Mouse (Mus musculus) CH12.LX (cell line): ENCODE data around the gene Fkbp9.

ENCODE experiments used
- EP300 ChIP-seq: IDR thresholded peaks from 2 replicates; pipeline ENCODE4 v1.6.1; 2011; ENCODE audit warnings: low read length, improper control_type of control experiment
- ETS1 ChIP-seq: conservative IDR thresholded peaks from 2 replicates; pipeline ENCODE4 v1.6.1; 2012; ENCODE audit warnings: low read depth, mild to moderate bottlenecking, inconsistent platforms, low read length, improper control_type of control experiment, moderate library complexity
- GABPA ChIP-seq: IDR thresholded peaks from 2 replicates; pipeline ENCODE4 v1.6.1; 2012; ENCODE audit warnings: low read depth, low read length, improper control_type of control experiment, inconsistent platforms; ENCODE audit not compliant: insufficient replicate concordance
- MAX ChIP-seq: IDR thresholded peaks from 2 replicates; pipeline ENCODE4 v1.6.1; 2011; ENCODE audit warnings: low read length, improper control_type of control experiment
- POLR2A ChIP-seq: IDR thresholded peaks from 2 replicates; pipeline ENCODE4 v1.6.1; 2011; ENCODE audit warnings: low read depth, mild to moderate bottlenecking, improper control_type of control experiment, low read length
- SMC3 ChIP-seq: IDR thresholded peaks from 2 replicates; pipeline ENCODE4 v1.6.1; 2011; ENCODE audit warnings: low read depth, low read length, improper control_type of control experiment
- ZC3H11A ChIP-seq: IDR thresholded peaks from 2 replicates; pipeline ENCODE4 v1.6.1; 2012; ENCODE audit warnings: low read depth, mild to moderate bottlenecking, inconsistent platforms, low read length, improper control_type of control experiment
- ZNF384 ChIP-seq: IDR thresholded peaks from 2 replicates; pipeline ENCODE4 v1.6.1; 2012; ENCODE audit warnings: low read depth, low read length, improper control_type of control experiment, inconsistent platforms

DNA sequence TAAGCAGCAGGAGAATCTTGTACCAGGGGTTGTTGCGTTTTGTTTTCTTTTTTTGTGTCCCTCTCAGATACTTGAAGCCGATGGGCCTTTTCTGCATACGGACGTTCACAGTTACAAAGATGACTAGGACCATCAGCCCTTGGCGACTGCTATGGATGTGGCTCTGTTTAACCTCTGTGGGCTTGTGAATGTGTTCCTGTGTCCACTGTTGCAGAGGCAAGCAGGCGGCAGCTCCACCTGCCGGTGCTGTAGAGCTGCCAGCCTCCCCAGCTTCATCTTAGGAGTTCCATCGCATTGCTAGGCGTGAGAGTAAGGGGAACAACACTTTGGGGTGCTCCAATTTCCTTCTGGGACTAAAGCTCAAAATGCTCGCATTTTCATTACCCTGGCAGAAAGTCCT is 3.7 kb downstream of the Fkbp9 start:
- TF ChIP-seq ETS1 = no peak
- no peak for TF ChIP-seq MAX
- TF ChIP-seq ZNF384 = no peak
- no peak for TF ChIP-seq ZC3H11A
- TF ChIP-seq EP300 = no peak
- TF ChIP-seq SMC3 = peak; percentile 41
- TF ChIP-seq GABPA = no peak
- TF ChIP-seq POLR2A = no peak
